Mouse (Mus musculus) lung, embryonic 14.5 days (tissue): ENCODE data around the gene Senp6. TPM values are rescaled to one million over a fixed set of nuclear protein-coding genes. Genes with fewer than 3 reads are reported as not detected.
"Not testable (repeated sequence)": the region's sequence is repeated elsewhere in the genome, so short reads cannot be mapped to it uniquely, and the experiment has no call there.

Experiments used
- ATAC-seq: fragments of 200-750 bp; cut with Nextera tagmentation; 2 replicates; pipeline ENCODE4 v1.8.0; 2017; ENCODE audit warnings: mild to moderate bottlenecking, moderate TSS enrichment, moderate library complexity; ENCODE audit not compliant: insufficient read depth
- DNase-seq: peaks from one replicate; pipeline ENCODE4 v3.0.0-alpha.2; 2015
- H3K27ac ChIP-seq: fragments of 300-500 bp; sonication (generic); 2 replicates; pipeline ENCODE4 v1.5.1; 2014; ENCODE audit warnings: low read depth, mild to moderate bottlenecking, moderate library complexity
- H3K27me3 ChIP-seq: fragments of 300-500 bp; sonication (generic); 2 replicates; pipeline ENCODE4 v1.6.1; 2014; ENCODE audit warnings: low read length, control low read depth; ENCODE audit not compliant: insufficient read depth
- H3K36me3 ChIP-seq: fragments of 300-500 bp; sonication (generic); 2 replicates; pipeline ENCODE4 v1.6.1; 2014; ENCODE audit warnings: control low read depth; ENCODE audit not compliant: insufficient read depth
- H3K4me1 ChIP-seq: fragments of 300-500 bp; sonication (generic); 2 replicates; pipeline ENCODE4 v1.6.1; 2014; ENCODE audit warnings: antibody characterized with exemption, control low read depth; ENCODE audit not compliant: insufficient read depth
- H3K4me2 ChIP-seq: fragments of 300-500 bp; sonication (generic); 2 replicates; pipeline ENCODE4 v1.6.1; 2014; ENCODE audit warnings: mild to moderate bottlenecking
- H3K4me3 ChIP-seq: fragments of 300-500 bp; sonication (generic); 2 replicates; pipeline ENCODE4 v1.5.1; 2014; ENCODE audit warnings: low read depth, low read length
- H3K9ac ChIP-seq: fragments of 300-500 bp; sonication (generic); 2 replicates; pipeline ENCODE4 v1.6.1; 2014
- H3K9me3 ChIP-seq: fragments of 300-500 bp; sonication (generic); 2 replicates; pipeline ENCODE4 v1.6.1; 2016; ENCODE audit warnings: low read depth, low read length, control low read depth
- CTCF ChIP-seq: IDR thresholded peaks from 2 replicates; pipeline ENCODE4 v1.5.1; 2016; ENCODE audit warnings: antibody characterized with exemption, low read depth
- WGBS: fragments of 180-500 bp; shearing (Covaris S2); extraction: QIAGEN DNeasy Blood & Tissue Kit; methylation state at CpG from one replicate; pipeline ENCODE4 v1.1.7; 2014; 5-methylcytosine and 5-hydroxymethylcytosine counted together
- polyA plus RNA-seq: library from polyadenylated mRNA; unstranded; fragments of >200 nt; fragmentation: Nextera tagmentation; extraction: Ambion mirVana; gene quantifications from 2 replicates; pipeline ENCODE4 v1.2.1, GENCODE M21; 2014

Senp6 gene
- polyA plus RNA-seq, 1 experiment from 2014 or later: 76.0 TPM

- Histone ChIP-seq H3K4me1 (peaks cover 12% of the 10 kb centered on the region), H3K27me3 (no peaks in the 10 kb centered on the region), H3K4me3 (no peak overlapping the region), H3K4me2 (no peak overlapping the region), H3K36me3 (no peaks in the 10 kb centered on the region), H3K9ac (no peak overlapping the region), H3K9me3 (no peaks in the 10 kb centered on the region), H3K27ac (no peak overlapping the region; the same call in 1 of the 2 replicates)
- no peak for TF ChIP-seq CTCF
- 69% methylated on average over 1 of the region's 1 CpGs for WGBS
- no peak for DNase-seq
- ATAC-seq: no peak
These were observed 14.2 kb downstream of the Senp6 start for GRCm38 (mm10) chr9:80080941-80081340.

DNA sequence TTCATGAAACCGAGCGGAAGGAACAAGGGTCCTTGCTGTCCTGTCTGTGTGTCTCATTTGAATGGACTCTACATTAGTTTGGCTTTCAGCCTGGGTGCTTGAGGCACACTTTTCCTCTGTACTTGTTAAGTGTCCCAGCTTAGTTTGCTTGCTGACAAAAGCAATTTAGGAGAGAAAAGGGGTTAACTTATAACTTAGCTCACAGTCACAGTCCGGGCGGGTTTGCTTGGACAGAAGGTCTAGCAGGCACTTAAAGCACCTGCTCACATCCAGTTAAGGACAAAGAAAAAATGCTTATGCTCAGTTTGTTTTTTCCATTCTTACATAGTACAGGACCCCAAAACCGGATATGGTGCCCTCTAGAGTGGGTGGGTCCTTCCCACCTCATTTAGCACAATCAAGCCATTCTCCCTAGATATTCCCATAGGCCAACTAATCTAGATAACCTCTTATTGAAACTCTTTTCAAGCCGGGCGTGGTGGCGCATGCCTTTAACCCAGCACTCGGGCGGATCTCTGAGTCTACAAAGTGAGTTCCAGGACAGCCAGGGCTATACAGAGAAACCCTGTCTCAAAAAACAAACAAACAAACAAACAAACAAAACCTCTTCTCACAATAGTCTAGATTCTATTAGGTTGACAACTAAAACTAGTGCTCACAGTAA lies 17.9 kb downstream of the Senp6 start:
- WGBS: 53% methylated on average over 10 of the region's 10 CpGs
- no peak for TF ChIP-seq CTCF
- Histone ChIP-seq H3K27me3 (no peaks in the 10 kb centered on the region), H3K4me2 (no peak overlapping the region; the same call in 1 of the 2 replicates), H3K4me3 (no peak overlapping the region), H3K27ac (peak overlapping the region; percentile 52; the same call in 1 of the 2 replicates), H3K36me3 (no peaks in the 10 kb centered on the region), H3K4me1 (peaks cover 16% of the 10 kb centered on the region), H3K9ac (no peak overlapping the region), H3K9me3 (no peaks in the 10 kb centered on the region)
- peak; percentile 33 for DNase-seq
- ATAC-seq: peak; percentile 42; the same call in 1 of the 2 replicates

GRCm38 (mm10) chr9:80085665-80086064 lies 19.0 kb downstream of the Senp6 start:
- Histone ChIP-seq H3K27me3 (no peaks in the 10 kb centered on the region), H3K4me3 (no peak overlapping the region), H3K4me2 (no peak overlapping the region; the same call in 1 of the 2 replicates), H3K4me1 (peaks cover 16% of the 10 kb centered on the region), H3K9ac (no peak overlapping the region), H3K9me3 (no peaks in the 10 kb centered on the region), H3K27ac (peak overlapping the region; percentile 52), H3K36me3 (0 out of 2 replicates have a peak, but pooled peaks cover under 1% of the 10 kb centered on the region)
- DNase-seq: peak; percentile 76
- WGBS: 39% methylated on average over 2 of the region's 2 CpGs
- ATAC-seq: peak; percentile 70
- TF ChIP-seq CTCF: no peak

DNA sequence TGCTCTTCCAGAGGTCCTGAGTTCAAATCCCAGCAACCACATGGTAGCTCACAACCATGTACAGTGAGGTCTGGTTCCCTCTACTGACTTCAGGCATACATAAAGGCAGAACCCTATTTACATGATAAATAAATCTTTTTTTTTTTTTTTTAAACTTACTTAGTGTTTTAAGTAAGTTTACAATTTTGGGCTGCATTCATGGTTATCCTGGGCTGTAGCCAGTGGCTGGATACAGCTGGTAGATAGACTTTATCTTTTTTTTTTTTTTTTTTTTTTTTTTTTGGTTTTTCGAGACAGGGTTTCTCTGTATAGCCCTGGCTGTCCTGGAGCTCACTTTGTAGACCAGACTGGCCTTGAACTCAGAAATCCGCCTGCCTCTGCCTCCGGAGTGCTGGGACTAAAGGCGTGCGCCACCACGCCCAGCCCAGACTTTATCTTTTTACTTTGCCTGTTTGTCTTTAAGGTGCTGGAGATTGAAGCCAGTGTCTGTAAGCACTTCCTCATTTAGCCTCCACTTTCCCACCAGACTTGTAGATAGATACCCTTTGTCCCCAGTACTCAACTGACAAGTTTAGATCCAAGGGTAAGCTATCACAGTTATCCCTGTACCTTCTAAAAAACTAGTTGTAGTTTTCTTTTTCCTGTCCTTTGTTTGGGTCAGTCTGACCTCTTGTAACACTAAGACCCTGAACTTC lies 19.7 kb downstream of the Senp6 start:
- not testable (repeated sequence) for H3K27ac ChIP-seq, H3K9me3 ChIP-seq, H3K4me2 ChIP-seq, H3K36me3 ChIP-seq, DNase-seq, H3K9ac ChIP-seq, H3K4me3 ChIP-seq, H3K27me3 ChIP-seq, ATAC-seq
- WGBS: 85% methylated on average over 6 of the region's 6 CpGs
- peaks cover 16% of the 10 kb centered on the region for H3K4me1 ChIP-seq

GRCm38 (mm10) chr9:80089409-80089808 lies 22.7 kb downstream of the Senp6 start:
- Histone ChIP-seq H3K9ac (no peak overlapping the region), H3K27me3 (no peaks in the 10 kb centered on the region), H3K4me2 (no peak overlapping the region), H3K36me3 (peaks cover 19% of the 10 kb centered on the region), H3K4me3 (no peak overlapping the region), H3K9me3 (no peaks in the 10 kb centered on the region), H3K27ac (no peak overlapping the region), H3K4me1 (peaks cover 12% of the 10 kb centered on the region)
- TF ChIP-seq CTCF: no peak
- 18% methylated on average over 3 of the region's 3 CpGs for WGBS
- peak; percentile 36 for ATAC-seq
- DNase-seq: peak; percentile 61

GRCm38 (mm10) chr9:80096325-80096724 lies 29.6 kb downstream of the Senp6 start:
- peaks cover 29% of the 10 kb centered on the region for H3K36me3 ChIP-seq
- no peak overlapping the region for H3K27ac ChIP-seq
- no peak overlapping the region for H3K9ac ChIP-seq
- H3K4me2 ChIP-seq: no peak overlapping the region
- ATAC-seq: no peak
- no peaks in the 10 kb centered on the region for H3K27me3 ChIP-seq
- H3K9me3 ChIP-seq: no peaks in the 10 kb centered on the region
- DNase-seq: no peak
- no peaks in the 10 kb centered on the region for H3K4me1 ChIP-seq
- H3K4me3 ChIP-seq: no peak overlapping the region
- TF ChIP-seq CTCF: no peak
- WGBS: 81% methylated on average over 3 of the region's 3 CpGs

DNA sequence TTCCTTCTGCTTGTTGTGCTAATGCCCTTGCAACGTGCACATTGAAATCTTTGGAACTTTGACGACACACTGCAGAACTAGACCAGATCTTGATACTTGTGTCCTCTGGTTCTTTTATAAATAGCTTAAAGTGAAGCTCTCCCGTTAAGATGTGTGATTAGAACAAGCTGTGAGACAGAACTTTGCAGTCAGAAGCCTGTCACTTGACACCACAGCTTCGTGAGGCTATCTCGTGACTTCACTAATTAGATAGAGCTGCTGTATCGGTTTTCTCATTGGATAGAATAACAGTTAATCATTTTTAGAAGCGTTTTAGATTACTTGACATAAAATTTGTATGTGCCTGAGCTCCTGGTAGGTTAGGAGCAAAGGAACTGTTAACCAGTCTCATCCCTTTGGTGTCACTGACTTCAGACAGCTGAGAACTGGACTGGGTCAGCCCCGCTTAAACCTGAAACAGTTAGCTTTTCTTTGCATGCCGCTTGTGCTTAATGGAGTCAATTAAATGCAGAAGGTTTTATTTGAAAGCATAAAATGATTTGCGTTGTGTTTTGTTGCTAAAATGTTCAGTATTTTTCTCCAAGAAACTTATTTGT lies 79.4 kb downstream of the Senp6 start:
- Histone ChIP-seq H3K4me1 (no peaks in the 10 kb centered on the region), H3K27me3 (no peaks in the 10 kb centered on the region), H3K9ac (no peak overlapping the region), H3K36me3 (peaks cover 65% of the 10 kb centered on the region), H3K9me3 (no peaks in the 10 kb centered on the region), H3K4me2 (no peak overlapping the region), H3K4me3 (no peak overlapping the region), H3K27ac (no peak overlapping the region)
- no peak for TF ChIP-seq CTCF
- peak; percentile 13 for DNase-seq
- no peak for ATAC-seq
- 57% methylated on average over 10 of the region's 10 CpGs for WGBS
